Mouse (Mus musculus) limb, embryonic 14.5 days (tissue): ENCODE results near the gene Slc13a4. TPM values are rescaled to one million over a fixed set of nuclear protein-coding genes. Genes with fewer than 3 reads are reported as not detected.

Experiments
- ATAC-seq: fragments of 200-750 bp; cut with Nextera tagmentation; 2 replicates; pipeline ENCODE4 v1.8.0; 2017; ENCODE audit warnings: low read depth, moderate number of reproducible peaks, moderate TSS enrichment; ENCODE audit not compliant: low FRiP score
- DNase-seq: peaks from one replicate; pipeline ENCODE4 v3.0.0-alpha.2; 2015; ENCODE audit warnings: low spot score
- H3K27ac ChIP-seq: fragments of 300-500 bp; sonication (generic); replicated peaks from 2 replicates; pipeline ENCODE4 v1.5.1; 2014; ENCODE audit warnings: low read depth, mild to moderate bottlenecking, low read length, moderate library complexity, mixed read lengths
- H3K27me3 ChIP-seq: fragments of 300-500 bp; sonication (generic); 2 replicates; pipeline ENCODE4 v1.6.1; 2014; ENCODE audit warnings: low read length, mixed read lengths; ENCODE audit not compliant: control insufficient read depth, insufficient read depth
- H3K36me3 ChIP-seq: fragments of 300-500 bp; sonication (generic); 2 replicates; pipeline ENCODE4 v1.6.1; 2014; ENCODE audit warnings: mild to moderate bottlenecking, low read length, moderate library complexity, mixed read lengths; ENCODE audit not compliant: control insufficient read depth, insufficient read depth
- H3K4me1 ChIP-seq: fragments of 300-500 bp; sonication (generic); 2 replicates; pipeline ENCODE4 v1.6.1; 2014; ENCODE audit warnings: antibody characterized with exemption, low read length, mixed read lengths; ENCODE audit not compliant: control insufficient read depth, insufficient read depth
- H3K4me2 ChIP-seq: fragments of 300-500 bp; sonication (generic); replicated peaks from 2 replicates; pipeline ENCODE4 v1.6.1; 2014; ENCODE audit warnings: low read depth, mild to moderate bottlenecking, low read length, moderate library complexity; ENCODE audit not compliant: severe bottlenecking
- H3K4me3 ChIP-seq: fragments of 300-500 bp; sonication (generic); replicated peaks from 2 replicates; pipeline ENCODE4 v1.5.1; 2014; ENCODE audit warnings: low read length
- H3K9ac ChIP-seq: fragments of 300-500 bp; sonication (generic); 2 replicates; pipeline ENCODE4 v1.6.1; 2014; ENCODE audit warnings: mild to moderate bottlenecking, low read depth, low read length, moderate library complexity; ENCODE audit not compliant: severe bottlenecking
- H3K9me3 ChIP-seq: fragments of 300-500 bp; sonication (generic); 2 replicates; pipeline ENCODE4 v1.6.1; 2016; ENCODE audit warnings: low read length; ENCODE audit not compliant: control insufficient read depth
- POLR2A ChIP-seq: fragments of 200-500 bp; IDR thresholded peaks from 2 replicates; pipeline ENCODE4 v1.8.0; 2012; ENCODE audit warnings: inconsistent platforms, mild to moderate bottlenecking, moderate library complexity, borderline replicate concordance; ENCODE audit not compliant: insufficient read depth, insufficient read length; ENCODE audit errors: extremely low read depth
- WGBS: fragments of 180-500 bp; shearing (Covaris S2); extraction: QIAGEN DNeasy Blood & Tissue Kit; methylation state at CpG from one replicate; pipeline ENCODE4 v1.1.7; 2014; 5-methylcytosine and 5-hydroxymethylcytosine counted together
- polyA plus RNA-seq, 2 experiments: library from polyadenylated mRNA; depleted of rRNA in 1 of 2; stranded (reverse) in 1 of 2; unstranded in 1 of 2; fragments of >200 nt; fragmentation: Nextera tagmentation in 1 of 2; extraction: Ambion mirVana in 1 of 2; gene quantifications; 2 replicates each; pipeline versions ENCODE4 v1.2.1 to v1.2.3; 2012 to 2014

The Slc13a4 gene
- polyA plus RNA-seq, 2 experiments = 0.30 to 0.33 TPM

DNA sequence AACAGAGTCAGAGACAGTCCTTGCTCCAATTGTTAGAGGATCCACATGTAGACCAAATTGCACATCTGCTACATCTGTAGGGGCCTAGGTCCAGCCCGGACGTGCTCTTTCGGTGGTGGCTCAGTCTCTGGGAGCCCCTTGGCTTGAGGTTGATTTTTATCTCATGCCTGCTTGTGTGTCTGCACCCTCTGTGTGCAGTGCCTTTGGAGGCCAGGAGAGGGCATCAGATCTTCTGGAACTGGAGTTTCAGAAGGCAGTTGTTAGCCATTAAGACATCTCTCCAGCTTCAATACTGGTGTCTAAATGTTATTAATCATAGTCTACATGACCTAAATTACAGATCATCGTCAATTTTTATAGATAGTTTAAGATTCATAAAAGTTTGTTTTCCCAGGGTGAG, 64.7 kb downstream of the Slc13a4 start:
- DNase-seq = no peak
- H3K27me3 ChIP-seq = no peaks in the 10 kb centered on the region
- ATAC-seq = no peak
- no peaks in the 10 kb centered on the region for H3K4me1 ChIP-seq
- TF ChIP-seq POLR2A = no peak
- WGBS = 95% methylated on average over 4 of the region's 4 CpGs
- no peak overlapping the region for H3K27ac ChIP-seq
- no peak overlapping the region for H3K4me2 ChIP-seq
- H3K9ac ChIP-seq = no peak overlapping the region
- no peak overlapping the region for H3K4me3 ChIP-seq
- H3K36me3 ChIP-seq = peaks cover 79% of the 10 kb centered on the region
- no peaks in the 10 kb centered on the region for H3K9me3 ChIP-seq

DNA sequence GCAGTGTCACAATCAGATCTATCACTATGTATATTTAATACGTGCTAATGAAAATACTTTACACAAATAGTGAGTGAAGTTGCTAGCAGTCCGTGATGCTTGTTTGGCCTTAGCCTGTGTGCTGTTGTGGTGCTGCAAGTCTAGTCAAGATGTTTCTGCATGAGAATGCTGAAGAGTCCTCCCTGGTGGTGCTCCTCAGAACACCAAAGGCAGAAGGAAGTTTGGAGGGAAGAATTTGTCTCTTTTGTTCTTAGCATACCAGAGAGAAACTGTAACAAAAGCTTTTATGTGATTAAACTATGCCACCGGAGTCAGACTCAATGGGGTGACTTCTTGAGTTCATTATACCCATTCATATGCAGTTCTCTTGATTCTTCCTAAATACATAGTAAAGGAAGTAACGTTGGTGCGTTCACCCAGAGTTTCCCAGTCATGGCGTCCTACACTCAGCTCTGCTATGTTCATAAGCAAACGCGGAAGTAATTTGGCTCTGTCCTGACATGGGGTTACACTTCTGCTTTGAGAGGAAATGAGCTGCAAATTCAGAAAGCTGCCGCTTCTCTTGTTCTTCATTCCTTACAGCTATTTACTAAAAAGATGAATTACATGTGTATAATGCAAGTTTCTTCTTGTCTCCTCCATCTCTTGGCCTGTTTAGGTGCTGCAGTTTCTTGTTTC, 71.7 kb downstream of the Slc13a4 start:
- ATAC-seq (no peak), DNase-seq (no peak)
- 89% methylated on average over 9 of the region's 9 CpGs for WGBS
- Histone ChIP-seq H3K9me3 (no peaks in the 10 kb centered on the region), H3K4me1 (no peaks in the 10 kb centered on the region), H3K27me3 (no peaks in the 10 kb centered on the region), H3K4me2 (no peak overlapping the region), H3K27ac (no peak overlapping the region), H3K4me3 (no peak overlapping the region), H3K9ac (no peak overlapping the region), H3K36me3 (peaks cover 82% of the 10 kb centered on the region)
- TF ChIP-seq POLR2A = no peak

DNA sequence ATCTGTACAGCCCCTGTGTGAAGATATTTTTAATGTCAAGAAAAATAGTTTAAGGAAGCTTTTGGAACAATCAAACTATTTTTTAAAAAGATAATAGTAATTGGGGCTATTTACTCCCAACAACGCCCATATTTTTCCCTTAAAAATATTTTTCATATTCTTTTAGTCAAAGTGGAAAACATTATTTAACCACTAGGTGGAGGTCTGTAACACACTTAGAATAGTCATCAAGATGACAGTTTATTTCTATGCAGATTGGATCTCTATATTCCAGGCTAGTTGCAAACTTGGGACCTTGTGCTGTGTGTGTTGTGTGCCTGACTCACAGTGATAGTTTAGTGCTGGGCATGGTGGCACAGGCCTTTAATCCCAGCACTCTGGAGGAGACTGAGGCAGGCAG, 78.5 kb downstream of the Slc13a4 start:
- no peak for ATAC-seq
- Histone ChIP-seq H3K27me3 (no peaks in the 10 kb centered on the region), H3K4me3 (no peak overlapping the region), H3K36me3 (peaks cover 70% of the 10 kb centered on the region), H3K4me2 (no peak overlapping the region), H3K27ac (no peak overlapping the region), H3K9me3 (no peaks in the 10 kb centered on the region), H3K9ac (no peak overlapping the region), H3K4me1 (no peaks in the 10 kb centered on the region)
- 95% methylated on average over 1 of the region's 1 CpGs for WGBS
- no peak for TF ChIP-seq POLR2A
- no peak for DNase-seq

DNA sequence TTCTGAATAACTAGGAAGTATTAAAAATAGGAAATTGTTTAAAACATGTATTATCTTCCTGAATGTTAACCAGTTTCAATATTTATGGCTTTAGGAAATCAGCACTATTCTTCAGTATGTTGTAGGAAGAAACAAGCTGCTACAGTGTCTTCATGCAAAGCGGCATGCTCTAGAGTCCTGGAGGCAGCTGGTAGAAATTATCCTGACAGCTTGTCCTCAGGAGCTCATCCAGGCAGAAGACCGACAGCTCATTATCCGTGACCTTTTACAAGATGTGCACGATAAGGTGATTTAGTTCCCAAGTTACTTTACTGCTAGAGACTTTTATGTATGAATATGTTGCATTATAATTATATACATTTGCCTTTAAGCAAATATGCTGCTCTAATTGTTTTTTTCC, 82.2 kb downstream of the Slc13a4 start:
- DNase-seq = no peak
- ATAC-seq = no peak
- WGBS = 82% methylated on average over 4 of the region's 4 CpGs
- peaks cover 63% of the 10 kb centered on the region for H3K36me3 ChIP-seq
- no peak overlapping the region for H3K9ac ChIP-seq
- no peak for TF ChIP-seq POLR2A
- no peak overlapping the region for H3K27ac ChIP-seq
- H3K27me3 ChIP-seq = no peaks in the 10 kb centered on the region
- H3K9me3 ChIP-seq = no peaks in the 10 kb centered on the region
- H3K4me3 ChIP-seq = no peak overlapping the region
- H3K4me2 ChIP-seq = no peak overlapping the region
- no peaks in the 10 kb centered on the region for H3K4me1 ChIP-seq

Other genes starting within 250 kb of the Slc13a4 start
- 22.6 and 25.1 TPM in 2 replicates for gene Cnot4, start 174.4 kb downstream of the Slc13a4 start, polyA plus RNA-seq (2012; rRNA removed)
- gene Cnot4, start 174.4 kb downstream of the Slc13a4 start, polyA plus RNA-seq (2014; fragmentation: Nextera tagmentation; extraction: Ambion mirVana) = 29.0 and 34.2 TPM in 2 replicates
- gene Nup205, start 130.7 kb downstream of the Slc13a4 start, polyA plus RNA-seq (2012; rRNA removed) = 48.4 and 51.1 TPM in 2 replicates
- gene Nup205, start 130.7 kb downstream of the Slc13a4 start, polyA plus RNA-seq (2014; fragmentation: Nextera tagmentation; extraction: Ambion mirVana) = 38.7 and 40.8 TPM in 2 replicates
- gene Fam180a, start 18.0 kb upstream of the Slc13a4 start, polyA plus RNA-seq (2012; rRNA removed) = 2.5 and 3.5 TPM in 2 replicates
- 5.1 and 6.0 TPM in 2 replicates for gene Fam180a, start 18.0 kb upstream of the Slc13a4 start, polyA plus RNA-seq (2014; fragmentation: Nextera tagmentation; extraction: Ambion mirVana)
- 60.0 and 64.9 TPM in 2 replicates for gene Mtpn, start 231.8 kb upstream of the Slc13a4 start, polyA plus RNA-seq (2012; rRNA removed)
- gene Mtpn, start 231.8 kb upstream of the Slc13a4 start, polyA plus RNA-seq (2014; fragmentation: Nextera tagmentation; extraction: Ambion mirVana) = 104 and 111 TPM in 2 replicates